Mouse (Mus musculus): ENCODE results near the gene Txn2.
"Not testable (repeated sequence)": the region's sequence is repeated elsewhere in the genome, so short reads cannot be mapped to it uniquely, and the experiment has no call there.

The Txn2 gene

GRCm38 (mm10) chr15:77879756-77880155 lies 49.0 kb downstream of the Txn2 start:
- no peak for DNase-seq (ENCODE audit: extremely low read depth, low read depth)

DNA sequence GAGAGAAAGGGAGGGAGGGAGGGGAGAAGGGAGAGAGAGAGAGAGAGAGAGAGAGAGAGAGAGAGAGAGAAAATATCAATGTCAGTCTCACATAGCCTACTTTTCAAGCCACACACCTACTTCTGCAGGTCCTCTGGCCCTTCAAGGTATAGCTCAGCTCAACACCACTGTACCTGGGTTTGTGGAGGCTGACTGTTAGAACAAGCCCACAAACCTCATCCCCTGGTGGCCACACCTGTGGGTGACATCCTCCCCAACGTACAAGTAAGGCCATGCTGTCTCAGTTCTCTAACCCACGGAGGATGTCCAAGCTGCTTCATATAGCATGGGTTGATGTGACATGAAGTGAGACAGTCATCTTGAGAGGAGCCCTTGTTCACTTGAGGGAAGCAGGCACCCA lies 51.6 kb downstream of the Txn2 start:
- no peak for DNase-seq (ENCODE audit: extremely low read depth, low read depth)

DNA sequence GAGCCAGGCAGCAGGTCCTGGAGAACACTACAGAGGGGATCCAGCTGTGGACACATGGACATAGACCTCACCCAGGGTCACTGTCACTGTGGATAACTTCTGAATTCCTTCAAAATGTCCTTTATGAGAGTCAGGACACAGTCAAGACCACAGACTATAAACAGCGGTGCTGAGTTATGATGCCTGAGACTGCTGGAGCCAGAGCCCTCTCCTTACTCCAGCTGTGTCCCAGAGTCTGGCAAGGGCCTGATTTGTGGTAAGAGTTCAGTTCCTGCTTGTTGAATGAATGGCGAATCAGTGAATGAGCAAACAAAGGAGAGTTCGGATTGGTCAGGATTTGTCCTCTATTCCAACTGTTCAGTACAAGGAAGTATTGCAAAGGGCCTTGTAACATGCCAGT lies 52.1 kb downstream of the Txn2 start:
- DNase-seq (ENCODE audit: extremely low read depth, low read depth) = no peak

DNA sequence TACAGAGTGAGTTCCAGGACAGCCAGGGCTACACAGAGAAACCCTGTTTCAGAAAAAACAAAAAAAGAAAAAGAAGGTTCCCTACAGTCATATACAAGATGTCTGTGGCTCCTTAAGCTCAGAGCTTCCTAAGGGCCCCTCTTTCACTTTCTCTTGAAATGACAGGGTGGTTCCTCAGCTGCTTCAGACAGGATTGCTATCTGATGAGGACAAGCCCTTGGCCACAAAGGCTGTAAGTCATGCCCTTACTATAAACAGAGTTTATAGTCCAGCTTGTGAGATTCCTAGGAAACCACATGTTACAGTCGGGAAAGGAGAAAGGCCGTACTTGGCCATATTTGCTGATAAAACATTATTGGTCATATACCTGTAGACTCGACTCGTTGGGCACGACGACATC lies 52.9 kb downstream of the Txn2 start:
- DNase-seq (ENCODE audit: extremely low read depth, low read depth) = no peak

DNA sequence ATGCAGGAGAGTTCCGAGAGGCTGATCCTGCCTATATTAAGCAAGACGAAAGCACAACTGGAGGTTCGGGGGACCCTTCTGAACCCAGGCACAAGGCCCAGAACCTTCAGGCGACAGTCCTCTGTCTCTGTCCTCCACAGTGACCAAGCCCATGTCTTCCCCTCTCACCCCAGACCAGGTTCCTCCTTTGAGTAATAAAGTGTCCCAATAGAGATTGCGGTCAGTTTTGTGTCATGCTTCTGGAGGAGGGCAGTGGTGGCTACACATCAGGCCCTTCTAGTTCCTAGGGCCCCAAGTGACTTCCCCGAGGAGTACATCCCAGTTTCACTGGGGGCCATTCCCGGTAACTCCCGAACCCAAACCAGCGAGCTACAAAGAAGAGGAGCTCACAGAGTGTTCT lies 54.0 kb downstream of the Txn2 start:
- DNase-seq (ENCODE audit: extremely low read depth, low read depth) = no peak

GRCm38 (mm10) chr15:77874310-77874709 lies 54.5 kb downstream of the Txn2 start:
- no peak for DNase-seq (ENCODE audit: extremely low read depth, low read depth)

- no peak for DNase-seq (ENCODE audit: extremely low read depth, low read depth)
Measured at GRCm38 (mm10) chr15:77873564-77873963, 55.2 kb downstream of the Txn2 start.

- no peak for DNase-seq (ENCODE audit: extremely low read depth, low read depth)
Measured at GRCm38 (mm10) chr15:77872996-77873395, 55.8 kb downstream of the Txn2 start.

DNA sequence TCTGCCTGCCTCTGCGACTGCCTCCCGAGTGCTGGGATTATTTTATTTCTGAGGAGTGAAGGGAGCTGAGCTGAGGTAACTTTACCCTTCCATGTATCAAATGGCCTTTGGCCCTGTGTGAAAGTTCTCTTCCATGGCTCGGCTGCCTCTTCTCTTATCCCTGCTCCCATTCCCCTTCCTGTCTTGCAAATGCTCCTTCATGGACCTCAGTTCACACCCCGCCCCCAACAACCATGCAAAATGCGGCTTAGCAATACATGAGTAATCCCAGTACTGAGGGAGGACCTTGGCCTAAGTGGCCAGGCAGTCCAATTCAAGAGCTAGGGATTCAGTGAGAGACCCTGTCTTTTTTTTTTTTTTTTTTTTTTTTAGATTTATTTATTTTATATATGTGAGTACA lies 60.5 kb downstream of the Txn2 start:
- no peak for DNase-seq (ENCODE audit: extremely low read depth, low read depth)

GRCm38 (mm10) chr15:77867231-77867968 lies 61.4 kb downstream of the Txn2 start:
- DNase-seq (ENCODE audit: extremely low read depth, low read depth) = not testable (repeated sequence)

GRCm38 (mm10) chr15:77866583-77867220 lies 62.1 kb downstream of the Txn2 start:
- DNase-seq (ENCODE audit: extremely low read depth, low read depth) = no peak

Measured in MEL-GATA-1-ER (cell line).